Mouse (Mus musculus) lung, postnatal 14 days (tissue): ENCODE measurements around the gene Micall2.
"Not testable (repeated sequence)": the region's sequence is repeated elsewhere in the genome, so short reads cannot be mapped to it uniquely, and the experiment has no call there.

Experiments used
- DNase-seq: peaks from one replicate; pipeline ENCODE4 v3.0.0; 2021

Gene Micall2

DNA sequence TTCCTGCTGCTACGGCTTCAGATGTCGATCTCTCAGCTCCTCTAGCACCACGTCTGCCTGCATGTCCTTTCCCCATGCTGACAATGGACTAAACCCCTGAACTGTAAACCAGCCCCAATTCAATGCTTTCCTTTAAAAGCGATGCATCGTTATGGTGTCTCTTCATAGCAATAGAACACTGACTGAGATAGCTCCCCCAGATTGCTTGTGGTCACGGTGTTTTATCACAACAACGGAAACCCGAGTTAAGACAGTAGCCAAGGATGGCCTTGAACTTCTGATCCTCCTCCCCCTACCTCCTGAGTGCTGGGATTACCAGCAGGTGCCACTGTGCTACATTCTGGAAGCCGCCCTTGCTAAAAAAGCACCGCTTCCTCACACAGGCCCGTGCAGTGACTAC is 8.9 kb downstream of the Micall2 start:
- DNase-seq: no peak

DNA sequence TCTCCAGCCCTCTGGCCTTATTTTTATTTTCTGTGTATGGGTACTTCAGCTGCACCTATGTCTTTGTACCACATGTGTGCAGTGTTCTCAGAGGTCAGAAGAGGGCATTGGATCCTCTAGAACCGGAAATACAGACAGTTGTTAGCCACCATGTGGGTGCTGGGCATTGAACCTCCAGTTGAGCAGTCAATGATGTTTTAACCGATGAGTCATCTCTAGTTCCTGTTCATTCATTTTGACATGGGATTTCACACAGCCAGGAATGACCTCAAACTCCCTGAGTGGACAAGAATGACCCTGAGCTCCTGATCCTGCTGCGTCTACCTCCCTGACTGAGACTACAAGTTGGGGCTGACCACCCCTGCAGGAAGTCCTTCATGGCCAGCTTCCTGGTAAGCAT is 9.9 kb downstream of the Micall2 start:
- no peak for DNase-seq

DNA sequence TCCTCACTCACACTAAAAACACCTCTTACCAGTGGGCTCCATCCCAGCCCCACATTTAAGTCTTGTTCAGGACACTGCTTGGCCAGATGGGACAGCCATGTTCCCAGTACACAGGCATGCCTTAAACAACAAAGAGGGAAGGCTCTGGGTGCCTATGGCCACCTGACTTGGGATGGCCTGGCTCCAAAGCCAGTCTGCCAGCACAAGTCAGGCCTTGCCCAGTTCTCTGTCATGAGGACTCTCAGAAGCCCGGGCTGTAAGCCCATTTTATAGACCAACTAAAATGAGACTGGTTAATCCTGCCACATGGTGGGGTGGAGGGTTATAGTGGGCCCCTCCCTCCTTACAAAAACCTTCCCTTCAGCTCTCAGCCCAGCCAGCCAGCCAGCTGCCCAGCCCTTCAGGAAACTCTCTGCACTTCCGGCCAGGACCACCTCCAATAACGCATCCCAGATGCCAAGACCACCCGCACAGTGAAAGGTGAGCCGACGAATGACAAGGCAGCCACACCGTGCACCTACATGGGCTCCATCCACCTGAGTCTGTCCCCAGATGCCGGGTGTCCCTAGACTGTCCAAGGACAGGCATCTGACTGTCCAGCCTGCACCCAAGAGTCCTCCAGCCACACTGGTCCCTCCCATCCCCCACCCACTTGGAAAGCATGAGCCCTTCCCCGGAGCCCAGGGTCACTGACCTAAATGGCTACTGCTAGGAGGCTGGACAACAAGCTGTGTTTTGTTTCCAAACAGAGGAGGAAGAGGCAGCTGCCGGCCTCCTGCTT is 11.6 kb downstream of the Micall2 start:
- DNase-seq: no peak

DNA sequence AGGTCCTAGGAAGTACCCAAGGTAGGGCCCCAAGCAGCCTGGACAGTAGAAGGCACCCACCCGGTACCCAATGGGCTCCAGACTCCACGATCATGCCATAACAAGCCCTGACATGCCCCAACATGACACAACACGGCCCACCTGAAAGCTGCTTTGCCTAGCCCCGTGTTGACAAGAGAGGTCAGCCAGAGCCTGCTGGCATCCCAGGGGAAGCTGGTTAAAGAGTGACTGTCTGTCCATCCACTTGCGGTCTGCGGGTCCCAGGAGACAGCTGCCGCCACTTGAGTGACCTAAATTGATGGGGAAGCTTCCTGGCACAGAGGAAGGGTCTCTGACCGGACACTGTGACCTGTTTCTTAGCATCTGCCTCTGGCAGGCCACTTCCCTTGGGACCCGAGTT is 13.0 kb downstream of the Micall2 start:
- no peak for DNase-seq

DNA sequence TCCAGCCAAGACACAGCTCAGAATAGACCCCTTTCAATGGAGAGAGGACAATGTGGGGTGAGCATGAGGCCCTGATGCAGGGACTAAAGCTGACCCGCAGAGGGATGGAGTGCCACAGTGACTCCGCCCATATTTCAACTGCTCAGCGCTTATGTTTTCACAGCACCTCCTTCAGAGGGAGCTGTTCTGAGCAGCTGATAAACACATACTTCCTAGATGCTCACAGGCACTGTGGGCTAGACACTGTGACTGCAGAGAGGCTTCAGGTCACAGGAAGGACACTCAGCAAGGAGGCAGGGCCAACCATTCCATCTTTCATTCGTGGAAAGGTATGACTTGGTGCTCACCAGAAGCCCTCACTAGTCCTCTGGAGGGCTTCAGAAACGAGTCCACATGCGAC is 13.4 kb downstream of the Micall2 start:
- DNase-seq: no peak

DNA sequence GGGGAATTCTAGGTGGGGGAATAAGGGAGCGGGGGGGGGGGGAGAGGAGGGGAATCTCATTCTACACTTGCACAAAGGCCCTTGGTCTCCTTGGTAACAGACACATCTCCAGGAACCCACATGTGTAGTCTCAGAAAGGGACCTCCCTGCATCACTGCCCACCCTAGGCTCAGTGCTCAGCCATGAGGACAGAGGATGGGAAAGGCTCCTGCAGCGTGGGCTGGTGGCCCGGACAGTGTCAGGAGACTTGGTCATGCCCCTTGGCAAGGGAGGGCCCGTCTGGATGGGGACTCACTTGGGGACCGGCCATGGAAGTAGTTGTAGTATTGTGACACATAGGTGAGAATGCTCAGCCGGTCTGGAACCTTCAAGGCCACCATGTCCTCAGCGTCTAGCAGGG is 17.2 kb downstream of the Micall2 start:
- no peak for DNase-seq

DNA sequence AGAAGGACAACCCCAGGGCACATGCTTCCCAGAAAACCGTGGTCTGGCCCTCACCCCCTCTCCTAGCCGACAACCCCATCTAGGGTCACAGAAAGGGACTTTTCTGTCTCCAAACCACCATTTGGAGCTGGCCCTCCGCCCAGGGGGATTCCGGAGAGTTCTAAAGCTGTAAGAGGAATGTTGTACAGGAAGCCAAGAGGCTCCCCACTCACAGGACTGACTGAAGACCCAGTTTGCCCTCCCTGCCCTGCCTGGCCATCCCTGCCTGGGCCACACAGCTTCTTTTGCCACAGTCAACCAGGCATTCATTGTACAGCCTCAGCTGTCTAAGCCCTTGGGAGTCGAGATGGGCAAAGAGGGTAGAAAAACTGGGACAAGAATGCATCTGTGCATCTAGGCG is 17.6 kb downstream of the Micall2 start:
- peak; percentile 30 for DNase-seq

DNA sequence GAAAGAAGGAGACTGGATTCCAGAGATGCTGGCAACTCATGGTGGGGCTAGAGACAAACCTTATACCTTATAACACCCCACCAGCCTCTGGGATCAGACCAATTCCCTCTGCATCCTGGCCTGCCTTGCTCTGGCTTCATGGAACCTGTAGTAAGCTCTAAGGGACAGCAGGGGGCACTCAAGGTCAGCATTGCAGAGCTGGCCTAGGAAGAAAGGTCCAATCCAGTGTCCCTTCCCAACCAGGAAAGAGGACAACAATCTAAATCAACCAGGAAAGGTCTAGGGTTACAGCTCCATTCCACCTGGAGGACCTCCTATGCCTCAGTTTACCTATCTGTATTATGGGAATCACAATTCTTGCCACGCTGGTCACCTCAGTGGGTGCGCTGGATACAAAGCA is 18.4 kb downstream of the Micall2 start:
- DNase-seq: peak; percentile 76

DNA sequence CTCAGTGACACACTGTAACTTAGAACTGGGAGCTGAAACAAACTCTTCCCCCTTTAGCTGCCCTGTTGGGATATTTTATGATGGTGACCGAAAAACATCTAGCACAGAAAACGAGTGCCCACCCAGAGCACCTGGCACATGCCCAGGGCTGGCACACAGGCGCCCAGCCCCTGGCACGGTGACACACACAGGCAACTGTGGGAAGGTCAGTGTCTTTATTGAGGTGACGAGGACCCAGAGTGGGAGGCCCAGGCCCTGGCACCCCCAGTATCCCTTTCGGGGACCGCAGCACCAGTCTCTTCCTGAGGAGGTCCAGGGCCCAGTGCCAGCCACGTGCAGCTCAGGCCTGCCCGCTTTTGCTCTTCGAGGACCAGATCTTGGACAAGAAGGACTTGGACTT is 29.6 kb downstream of the Micall2 start:
- no peak for DNase-seq

DNA sequence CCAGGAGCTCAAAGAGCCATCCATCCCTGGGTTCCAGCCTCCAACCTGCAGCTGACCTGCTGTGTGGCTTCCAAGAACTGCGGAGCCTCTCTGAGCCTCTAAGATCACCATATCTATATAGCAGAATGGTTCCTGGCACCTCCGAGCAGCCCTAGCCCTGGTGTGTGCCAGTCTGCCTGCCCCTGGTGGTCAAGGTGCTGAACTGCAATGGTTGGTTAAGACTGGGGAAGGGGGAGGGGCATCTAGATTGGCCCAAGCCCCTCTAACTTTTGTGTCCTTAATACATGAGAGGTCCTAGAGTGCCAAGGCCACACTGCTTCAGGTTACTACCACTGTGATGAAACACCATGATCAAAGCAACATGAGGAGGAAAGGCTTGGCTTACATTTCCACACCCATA is 33.2 kb downstream of the Micall2 start:
- DNase-seq: peak; percentile 17

DNA sequence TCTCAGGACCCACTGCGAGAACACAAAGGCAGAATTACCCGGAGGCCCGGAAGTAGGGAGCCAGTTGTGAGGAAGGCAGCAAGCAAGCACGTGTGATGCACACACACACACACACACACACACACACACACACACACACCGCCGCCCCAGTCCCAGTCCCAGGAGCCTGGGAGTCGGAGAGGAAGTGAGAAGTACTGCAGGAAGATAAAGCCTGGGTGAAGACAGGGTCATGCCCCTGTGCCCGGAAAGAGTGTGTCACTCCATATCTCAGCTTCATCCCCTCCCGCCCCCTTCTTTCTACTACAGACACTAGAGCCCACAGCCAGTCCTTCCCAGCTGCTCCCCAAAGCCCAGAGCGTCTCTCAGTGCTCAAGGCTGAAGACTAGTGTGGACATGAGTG is 33.9 kb downstream of the Micall2 start:
- no peak for DNase-seq

DNA sequence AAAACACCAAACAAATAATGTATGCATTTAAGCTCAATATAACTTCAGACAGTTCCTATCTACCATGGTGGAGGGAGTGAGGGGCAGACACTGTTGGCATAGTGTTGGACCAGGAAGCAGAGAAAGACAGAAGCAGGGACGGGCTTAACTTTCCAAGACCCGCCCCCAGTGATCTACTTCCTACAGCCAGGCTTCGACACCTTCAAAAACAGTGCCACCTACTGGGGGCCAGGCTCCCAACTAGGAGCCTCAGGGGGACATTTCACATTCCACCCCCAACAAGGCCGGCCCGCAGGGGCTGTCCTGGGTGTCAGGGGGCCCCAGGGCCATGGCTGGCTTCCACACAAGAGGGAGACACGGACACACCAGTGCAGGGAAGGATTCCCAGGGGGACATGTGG is 39.2 kb downstream of the Micall2 start:
- DNase-seq: no peak

DNA sequence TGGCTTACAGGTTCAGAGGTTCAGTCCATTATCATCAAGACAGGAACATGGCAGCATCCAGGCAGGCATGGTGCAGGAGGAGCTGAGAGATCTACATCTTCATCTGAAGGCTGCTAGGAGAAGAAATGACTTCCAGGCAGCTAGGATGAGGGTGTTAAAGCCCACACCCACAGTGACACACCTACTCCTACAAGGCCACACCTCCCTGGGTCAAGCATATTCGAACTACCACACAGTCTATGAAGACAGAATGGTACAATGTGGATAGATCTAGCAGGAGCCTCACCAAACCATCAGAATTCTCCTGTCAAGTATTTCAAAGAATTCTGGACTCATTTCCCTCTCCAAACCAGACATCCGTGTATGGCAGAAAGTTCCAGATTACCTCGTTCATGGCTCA is 40.3 kb downstream of the Micall2 start:
- not testable (repeated sequence) for DNase-seq

DNA sequence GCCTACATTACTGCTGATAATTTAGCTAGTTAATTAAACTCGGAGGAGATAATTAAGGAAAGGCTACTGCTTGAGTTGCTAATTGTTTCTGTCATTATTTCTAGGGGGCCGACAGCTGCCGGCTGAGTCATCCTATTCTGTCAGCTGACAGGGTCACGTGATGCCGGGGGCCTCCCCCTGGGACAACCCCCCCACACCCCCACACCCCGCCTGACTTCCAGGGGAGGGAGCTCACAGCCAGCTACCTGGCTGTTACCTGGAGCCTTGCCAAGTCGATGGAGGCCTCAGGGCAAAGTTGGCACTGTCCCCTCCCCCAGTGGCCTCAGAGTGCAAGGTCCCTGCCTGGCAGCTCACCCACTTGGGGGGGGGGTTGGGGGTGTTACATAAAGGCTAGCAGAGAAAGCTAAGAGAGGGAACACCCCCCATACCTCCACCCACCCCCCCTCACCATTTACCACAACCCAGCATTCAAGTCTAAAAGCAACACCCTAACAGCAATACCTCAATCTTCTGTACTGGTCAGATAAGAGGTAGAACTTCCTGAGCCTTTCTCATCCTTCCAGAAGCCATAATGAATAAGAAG is 41.1 kb downstream of the Micall2 start:
- no peak for DNase-seq

DNA sequence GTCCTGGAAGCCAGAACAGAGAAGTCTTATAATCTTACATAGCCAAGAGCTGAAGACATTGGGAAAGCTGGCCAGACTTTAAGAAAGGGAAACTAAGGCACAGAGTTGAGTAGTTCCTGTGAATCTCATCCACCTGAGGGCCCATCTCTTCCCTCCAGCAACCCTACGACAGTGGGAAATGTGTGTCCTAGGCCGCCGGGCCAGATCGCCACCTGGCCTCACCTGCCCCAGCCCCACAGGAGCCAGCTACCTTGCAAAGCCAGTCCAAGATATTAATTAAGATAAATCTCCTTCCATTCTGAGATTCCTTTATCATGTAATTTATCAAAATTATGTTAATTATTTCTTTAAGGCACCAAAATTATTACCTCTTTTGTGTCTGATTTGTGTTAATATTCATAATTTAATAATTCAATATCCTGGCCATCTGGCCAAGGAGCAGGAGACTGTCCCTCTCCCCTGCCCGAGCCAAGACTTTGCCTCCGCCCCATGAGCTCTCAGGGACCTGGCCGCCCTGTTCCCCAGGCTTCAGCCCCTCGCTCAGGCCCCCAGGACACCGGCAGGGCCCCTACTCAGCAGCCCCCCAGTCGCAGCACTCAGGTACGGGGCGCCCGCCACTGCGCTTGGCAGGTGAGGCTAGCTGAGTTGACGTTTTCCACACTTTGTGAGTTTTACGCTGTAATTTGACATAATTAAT is 41.7 kb downstream of the Micall2 start:
- DNase-seq: no peak

DNA sequence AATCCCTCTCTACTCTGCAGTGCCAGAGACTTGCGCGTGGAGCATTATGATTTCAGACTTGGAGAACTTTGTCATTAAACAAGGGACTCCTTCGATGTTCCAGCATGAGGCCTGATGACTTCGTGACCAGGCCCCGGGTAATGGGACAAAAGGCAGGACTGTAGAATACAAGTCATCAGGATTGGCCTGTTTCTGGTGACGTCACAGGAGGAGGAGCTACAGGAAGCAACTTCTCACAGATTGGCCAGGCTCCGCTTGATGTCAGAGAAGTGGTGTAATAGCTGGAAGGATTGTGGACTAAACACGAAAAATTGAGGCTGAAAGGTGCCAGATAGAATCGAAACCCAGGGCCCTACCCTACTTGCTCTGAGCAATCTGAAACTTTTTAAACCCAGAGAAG is 45.3 kb downstream of the Micall2 start:
- DNase-seq: no peak

DNA sequence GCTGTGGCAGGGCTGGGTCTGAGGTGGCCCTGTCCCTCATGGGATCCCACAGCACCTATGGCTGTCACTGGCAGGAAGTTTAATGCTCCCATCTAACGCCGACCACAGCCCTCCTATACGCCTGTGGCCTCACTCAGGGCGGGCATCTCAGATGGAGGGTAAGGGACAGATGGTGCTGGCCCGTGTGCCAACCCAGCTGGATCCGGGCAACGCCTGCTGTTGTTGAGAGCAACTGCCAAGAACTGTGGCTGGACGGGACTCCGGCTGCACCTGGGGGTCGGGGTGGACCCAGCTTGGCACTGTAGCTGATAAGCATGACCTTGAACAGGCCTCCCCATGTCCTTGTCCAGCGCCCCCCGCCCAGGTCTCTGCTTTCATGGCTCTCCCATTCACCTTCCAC is 47.8 kb downstream of the Micall2 start:
- DNase-seq: no peak

DNA sequence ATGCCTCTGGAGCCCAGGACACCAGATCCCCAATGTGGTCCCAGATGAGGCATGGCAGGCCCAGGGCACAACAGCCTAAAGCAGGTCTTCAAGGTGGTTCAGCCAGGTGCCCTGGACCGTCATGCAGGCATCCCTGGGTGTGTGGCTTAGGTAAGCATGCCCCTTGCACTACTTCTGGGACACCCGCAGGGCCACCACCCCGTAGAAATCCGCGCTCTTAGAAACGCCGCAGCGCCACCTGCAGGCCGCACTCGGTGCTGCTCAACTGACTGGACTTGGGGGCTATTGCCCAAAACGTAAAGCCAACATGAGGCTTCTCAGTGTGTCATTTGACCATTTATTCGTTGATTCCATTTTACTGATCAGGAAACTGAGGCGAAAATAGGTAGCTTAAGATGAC is 48.5 kb downstream of the Micall2 start:
- peak; percentile 56 for DNase-seq

DNA sequence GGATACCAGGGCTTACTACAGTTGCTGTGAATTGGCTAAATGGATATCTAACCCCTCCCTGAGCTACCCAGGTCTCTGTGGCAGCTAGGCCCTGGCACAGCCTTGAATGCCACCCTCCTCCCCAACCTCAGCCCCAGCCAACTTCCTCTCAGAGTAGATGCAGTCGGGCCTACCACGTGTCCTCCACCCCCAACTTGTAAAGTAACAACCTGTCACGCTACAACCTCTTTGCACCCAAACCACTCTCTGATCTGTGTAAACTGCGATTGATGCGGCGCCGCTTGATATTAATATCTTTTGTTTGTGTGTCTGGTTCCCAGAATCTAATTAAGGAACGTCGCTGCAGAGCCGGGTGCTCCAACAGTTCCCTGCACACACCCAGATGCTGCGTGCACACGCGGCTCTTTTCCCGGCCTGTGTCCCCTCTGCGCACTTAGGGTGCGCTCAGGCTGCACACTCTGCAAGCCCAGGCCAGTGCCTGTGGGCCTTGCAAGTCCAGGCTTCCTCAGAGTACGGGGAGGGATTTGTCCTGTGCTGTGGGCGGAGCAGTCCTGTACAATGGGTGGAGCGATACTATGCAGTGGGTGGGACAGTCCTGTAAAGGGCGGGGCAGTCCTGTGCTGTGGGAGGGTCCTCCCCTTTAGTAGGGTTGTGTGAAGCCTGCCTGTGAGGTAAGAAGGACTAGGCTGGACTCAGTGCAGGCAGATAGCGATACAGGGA is 49.4 kb downstream of the Micall2 start:
- DNase-seq: no peak

DNA sequence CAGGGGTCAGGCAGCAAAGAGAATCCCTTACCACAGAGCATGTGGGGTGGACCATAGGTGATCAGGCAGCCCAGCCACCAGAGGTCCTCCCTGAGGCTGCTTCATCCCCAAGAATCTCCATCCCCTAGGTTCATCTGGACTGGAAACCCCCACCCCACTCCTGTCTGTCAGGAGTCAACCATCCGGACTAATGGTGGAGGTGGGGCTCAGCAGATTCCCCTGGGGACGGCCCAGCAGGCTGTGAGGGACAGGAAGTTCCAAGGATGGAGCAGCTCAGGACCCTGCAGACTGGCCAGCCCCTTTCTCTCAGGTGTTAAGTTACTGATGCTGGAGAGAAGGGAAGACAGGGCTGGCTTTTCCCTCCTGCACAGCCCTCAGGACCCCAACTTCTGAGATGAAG is 52.9 kb downstream of the Micall2 start:
- DNase-seq: no peak

DNA sequence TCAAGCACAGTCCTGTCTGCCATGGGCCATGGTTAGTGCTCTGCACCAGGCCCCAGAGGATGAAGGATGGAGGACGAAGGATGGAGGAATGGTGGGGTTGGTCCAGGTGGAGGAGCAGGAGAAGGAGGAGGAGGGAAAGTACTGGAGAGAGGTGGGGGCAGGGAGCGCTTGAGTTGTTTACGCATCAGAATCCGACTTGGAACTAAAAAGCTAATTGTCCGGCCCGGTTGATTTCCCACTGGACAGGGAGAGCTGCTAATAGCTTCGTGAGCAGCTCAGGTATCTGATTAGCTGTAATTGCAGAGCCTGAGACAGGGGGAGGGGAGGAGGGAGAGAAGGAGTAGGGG is 53.5 kb downstream of the Micall2 start:
- no peak for DNase-seq

DNA sequence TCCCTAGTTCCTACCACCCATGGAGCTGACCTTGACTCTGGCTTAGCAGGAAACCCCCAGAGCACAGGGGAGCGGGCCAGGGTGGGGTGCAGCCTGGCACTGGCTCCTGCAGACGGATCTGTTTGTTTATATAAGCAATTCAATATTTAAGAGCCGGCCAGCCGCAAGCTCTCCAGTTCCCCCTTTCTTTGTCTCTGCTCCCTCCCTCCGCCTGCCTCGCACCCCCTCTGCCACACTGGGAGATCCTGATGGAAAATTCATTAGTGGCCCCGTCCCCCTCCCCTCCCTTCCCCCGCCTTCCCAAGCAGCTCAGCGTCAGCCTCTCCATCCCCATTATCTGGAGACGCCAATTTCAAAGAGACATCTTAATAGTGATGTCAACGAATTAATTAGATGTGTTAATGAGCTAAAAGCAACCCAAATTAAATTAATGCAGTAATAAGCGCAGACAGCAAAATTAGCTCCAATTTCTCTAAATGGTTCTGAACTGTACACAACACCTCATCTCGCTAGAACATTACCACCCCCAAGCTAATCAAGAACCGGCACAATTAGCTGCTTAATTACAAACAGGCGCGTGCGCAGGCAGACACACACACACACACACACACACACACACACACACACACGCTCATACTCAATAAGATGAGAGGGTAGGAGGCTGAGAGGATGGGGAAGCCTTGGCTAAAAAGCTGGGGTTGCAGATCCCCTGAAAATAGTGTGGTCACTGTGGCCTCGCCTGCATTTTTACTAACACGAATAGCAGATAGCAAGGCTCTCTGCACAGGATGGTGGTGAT is 54.1 kb downstream of the Micall2 start:
- DNase-seq: no peak

DNA sequence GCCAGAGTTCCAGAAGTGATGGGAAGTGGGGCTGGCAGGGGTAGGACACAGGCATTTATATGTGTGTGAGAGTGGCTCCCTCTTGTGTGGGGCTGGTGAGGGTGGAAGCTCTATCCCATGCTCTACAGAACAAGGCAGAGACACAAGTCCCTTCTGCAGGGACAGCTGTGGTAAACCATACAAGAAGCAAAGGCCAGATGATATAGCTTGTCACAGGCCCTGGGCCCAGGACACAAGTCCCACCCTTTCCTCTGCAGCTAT is 60.5 kb downstream of the Micall2 start:
- DNase-seq: no peak
